ENCODE assay signal across 17 mouse cellular contexts in genomic region chr3:6484041-6484440, GRCm38 (mm10).
"Had no signal": no experiment of that assay in that cellular context is flagged by ENCODE, and none has a peak within 500 bp of the region (broad histone marks: within the 10 kb centered on the region; RNA-seq: fewer than 3 reads in every experiment).

No protein-coding gene starts in this region.

- H3K4me1 ChIP-seq: limb, embryonic 12.5 days; liver, embryonic 13.5 days; lung, embryonic 15.5 days; megakaryocyte, embryonic 14.5 days; midbrain, embryonic 12.5 days had no signal

- ATAC-seq: liver, postnatal 0 days; midbrain, embryonic 16.5 days had no signal

- H3K4me3 ChIP-seq: layer of hippocampus, adult 2 months; left cerebral cortex, adult 2 months; limb, embryonic 12.5 days; liver, embryonic 13.5 days; lung, embryonic 15.5 days; megakaryocyte, embryonic 14.5 days; midbrain, embryonic 12.5 days had no signal

- H3K27ac ChIP-seq: kidney, postnatal 0 days; layer of hippocampus, adult 2 months; left cerebral cortex, adult 2 months; limb, embryonic 12.5 days; liver, embryonic 13.5 days; lung, embryonic 15.5 days; macrophage; midbrain, embryonic 12.5 days; stomach, postnatal 0 days had no signal

- H3K4me2 ChIP-seq: limb, embryonic 12.5 days; liver, embryonic 13.5 days; lung, embryonic 15.5 days; midbrain, embryonic 12.5 days had no signal

- H3K36me3 ChIP-seq: limb, embryonic 12.5 days; liver, embryonic 13.5 days; lung, embryonic 15.5 days; midbrain, embryonic 12.5 days had no signal

- H3K9me3 ChIP-seq: limb, embryonic 12.5 days; lung, embryonic 15.5 days; megakaryocyte, embryonic 14.5 days; midbrain, embryonic 12.5 days had no signal

- DNase-seq: kidney, adult 8-10 months; kidney, postnatal 4 days; liver; liver, embryonic 13.5 days; liver, postnatal 0 days; lung, postnatal 14 days; thymus, postnatal 4 days had no signal

- H3K27me3 ChIP-seq: limb, embryonic 12.5 days; liver, embryonic 13.5 days; lung, embryonic 15.5 days; megakaryocyte, embryonic 14.5 days; midbrain, embryonic 12.5 days had no signal

- H3K9ac ChIP-seq: limb, embryonic 12.5 days; liver, embryonic 13.5 days; liver, postnatal 0 days; lung, embryonic 15.5 days; midbrain, embryonic 12.5 days had no signal
